Mouse (Mus musculus): Measurements from ENCODE around the gene Bin2.

Bin2 gene

GRCm38 (mm10) chr15:100669337-100669736 lies at the start of gene Bin2:
TSS of gene Bin2 (minus strand) at chr15:100669553.
- DNase-seq (ENCODE audit: low read depth): peak; percentile 67

DNA sequence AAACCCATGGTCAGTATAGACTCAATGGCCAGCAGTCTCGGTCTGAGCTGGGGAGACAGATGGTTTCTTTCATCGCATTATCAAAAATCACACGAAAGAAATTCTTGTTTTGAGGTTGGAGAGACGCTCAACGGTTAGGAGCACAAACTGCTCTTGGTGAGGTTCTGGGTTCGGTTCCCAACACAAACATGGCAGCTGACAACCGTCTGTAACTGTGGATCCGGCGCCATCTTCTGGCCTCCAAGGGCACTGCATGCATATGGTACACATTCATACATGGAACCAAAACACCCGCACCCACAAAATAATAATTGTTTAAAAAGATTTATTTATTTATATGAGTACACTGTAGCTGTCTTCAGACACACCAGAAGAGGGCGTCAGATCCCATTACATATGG lies 49.2 kb upstream of the Bin2 start:
- no peak for DNase-seq (ENCODE audit: low read depth)

GRCm38 (mm10) chr15:100717933-100718332 lies 48.6 kb upstream of the Bin2 start:
- no peak for DNase-seq (ENCODE audit: low read depth)

DNA sequence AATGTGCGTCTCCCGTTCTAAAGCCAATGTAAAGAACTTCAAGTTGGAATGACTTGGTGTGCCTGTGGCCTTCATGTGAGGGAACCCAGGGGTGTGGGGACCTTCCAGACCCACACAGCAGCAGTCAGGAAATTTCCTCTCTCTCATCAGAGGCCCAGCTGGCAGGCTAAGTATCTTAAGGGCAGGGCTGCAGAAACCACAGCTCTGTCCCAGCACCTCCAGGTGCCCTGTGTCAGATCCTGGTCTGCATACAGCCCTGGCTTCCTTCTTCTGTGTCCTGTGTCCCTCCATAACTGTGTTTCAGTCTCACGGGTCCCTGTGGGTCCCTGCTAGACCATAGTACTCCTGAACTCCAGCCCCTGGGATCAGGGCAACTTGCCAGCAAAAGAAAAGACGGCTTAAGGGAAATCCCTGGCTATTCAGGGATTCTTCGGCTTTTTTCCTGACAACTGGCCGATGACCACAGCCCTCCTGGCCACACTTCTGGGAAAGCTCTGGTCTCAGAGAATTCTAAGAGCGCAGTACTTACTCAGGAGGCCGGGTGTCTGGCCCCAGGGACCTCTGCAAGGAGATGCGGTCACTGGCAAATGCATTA lies 46.1 kb upstream of the Bin2 start:
- DNase-seq (ENCODE audit: low read depth): no peak

- no peak for DNase-seq (ENCODE audit: low read depth)
These were observed 45.1 kb upstream of the Bin2 start for GRCm38 (mm10) chr15:100714470-100714869.

DNA sequence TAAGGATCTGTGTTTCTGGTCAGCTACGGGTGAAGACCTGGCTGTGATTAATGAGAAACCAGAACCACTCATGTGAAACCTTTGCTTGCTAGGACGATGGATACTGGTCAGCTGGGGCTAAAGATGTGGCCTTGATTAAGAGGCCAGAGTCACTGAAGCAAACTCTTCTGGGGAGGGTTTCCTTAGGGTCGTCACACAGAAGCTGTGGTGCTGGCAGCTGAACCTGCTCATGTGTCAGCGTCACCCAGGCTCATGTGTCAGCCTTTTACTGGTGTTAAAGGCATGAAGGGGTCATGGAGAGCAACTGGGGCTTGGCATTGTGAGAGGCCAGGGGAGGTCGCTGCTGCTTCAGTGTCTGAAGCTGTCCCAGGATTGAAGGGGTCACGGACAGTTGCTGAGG lies 41.5 kb upstream of the Bin2 start:
- DNase-seq (ENCODE audit: low read depth): no peak

- DNase-seq (ENCODE audit: low read depth): no peak
These were observed 39.2 kb upstream of the Bin2 start for GRCm38 (mm10) chr15:100708433-100709078.

- peak; percentile 64 for DNase-seq (ENCODE audit: low read depth)
These were observed 36.9 kb upstream of the Bin2 start for GRCm38 (mm10) chr15:100706226-100706625.

GRCm38 (mm10) chr15:100705376-100705775 lies 36.0 kb upstream of the Bin2 start:
- no peak for DNase-seq (ENCODE audit: low read depth)

DNA sequence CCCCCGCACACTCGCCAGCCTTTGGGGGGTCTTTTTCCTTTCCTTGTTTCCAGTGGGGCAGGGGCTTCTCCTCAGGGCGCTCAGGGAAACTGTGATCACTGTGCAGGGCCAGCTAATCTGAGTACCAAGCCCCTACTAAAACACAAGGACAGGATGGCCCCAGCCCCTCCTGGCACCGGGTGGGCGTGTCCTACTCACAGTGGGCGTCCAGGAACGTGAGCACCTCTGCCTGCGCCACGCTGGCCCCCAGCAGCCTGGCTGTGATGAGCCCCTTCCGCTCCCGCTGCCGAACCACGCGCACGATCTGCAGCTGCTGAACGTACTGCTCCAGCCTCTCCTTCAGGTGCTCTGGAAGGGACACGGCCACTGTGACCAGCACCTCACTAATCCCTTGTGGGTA lies 34.6 kb upstream of the Bin2 start:
- no peak for DNase-seq (ENCODE audit: low read depth)

GRCm38 (mm10) chr15:100701856-100702255 lies 32.5 kb upstream of the Bin2 start:
- no peak for DNase-seq (ENCODE audit: low read depth)

- DNase-seq (ENCODE audit: low read depth): no peak
These were observed 31.8 kb upstream of the Bin2 start for GRCm38 (mm10) chr15:100701108-100701507.

- no peak for DNase-seq (ENCODE audit: low read depth)
These were observed 31.1 kb upstream of the Bin2 start for GRCm38 (mm10) chr15:100700424-100700823.

DNA sequence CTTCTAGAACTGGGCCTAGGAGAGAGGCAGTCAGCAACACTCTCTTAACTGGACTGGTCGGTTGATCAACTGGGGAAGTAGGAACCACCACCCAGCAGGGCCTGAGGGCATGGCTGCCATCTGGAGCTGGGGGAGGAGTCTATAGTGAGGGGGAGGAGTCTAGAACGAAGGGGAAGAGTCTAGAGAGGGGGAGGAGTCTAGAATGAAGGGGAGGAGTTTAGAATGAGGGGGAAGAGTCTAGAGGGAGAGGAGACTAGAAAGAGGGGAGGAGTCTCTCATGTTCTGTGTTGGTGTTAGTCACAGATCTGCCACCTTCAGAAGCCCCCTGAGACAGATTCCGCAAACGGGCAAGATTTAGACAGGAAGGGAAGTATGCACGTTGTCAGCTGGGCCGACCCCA lies 30.0 kb upstream of the Bin2 start:
- peak; percentile 53 for DNase-seq (ENCODE audit: low read depth)

DNA sequence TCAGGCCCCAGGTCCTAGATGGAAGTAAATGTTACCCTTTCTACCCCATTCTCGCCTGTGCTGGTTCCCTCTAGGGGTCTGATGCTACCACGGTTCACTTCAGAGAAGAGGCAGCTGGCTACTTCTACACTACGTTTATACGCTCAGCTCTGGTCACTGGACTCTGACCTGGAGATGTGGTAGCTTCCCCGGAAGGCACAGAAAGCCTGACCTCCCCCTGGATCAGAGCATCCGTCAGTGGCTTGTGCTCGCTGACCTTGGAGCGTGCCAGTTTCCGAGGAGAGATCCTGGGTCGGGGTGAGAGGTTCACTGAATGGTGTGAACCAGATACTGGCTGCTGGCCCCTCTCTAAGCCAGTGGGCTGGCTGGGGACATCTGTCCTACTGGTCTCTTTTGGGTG lies 28.7 kb upstream of the Bin2 start:
- DNase-seq (ENCODE audit: low read depth): no peak

DNA sequence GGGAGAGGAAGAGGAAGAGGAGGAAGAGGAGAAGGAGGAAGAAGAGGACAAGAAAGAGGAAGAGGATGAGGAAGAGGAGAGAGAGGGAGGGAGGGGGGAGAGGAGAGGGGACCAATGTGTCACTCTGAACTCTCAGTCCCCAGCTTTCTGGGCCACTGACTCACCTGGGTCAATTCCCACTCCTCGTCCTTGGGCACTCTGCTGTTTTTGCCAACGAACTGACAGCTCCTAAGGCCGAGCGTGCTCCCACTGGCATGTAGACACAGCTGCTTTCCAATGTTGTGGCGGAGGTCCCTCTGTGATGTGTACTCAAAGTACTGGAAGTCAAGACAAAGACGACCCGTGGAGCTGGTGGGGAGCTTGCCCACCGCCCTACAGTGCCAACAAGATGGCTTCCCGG lies 25.1 kb upstream of the Bin2 start:
- no peak for DNase-seq (ENCODE audit: low read depth)

- no peak for DNase-seq (ENCODE audit: low read depth)
These were observed 22.6 kb upstream of the Bin2 start for GRCm38 (mm10) chr15:100691990-100692389.

- DNase-seq (ENCODE audit: low read depth): no peak
These were observed 18.1 kb upstream of the Bin2 start, which contains the start of gene Cela1 for GRCm38 (mm10) chr15:100687430-100687971. TSS of gene Cela1 (minus strand) at chr15:100687921.

DNA sequence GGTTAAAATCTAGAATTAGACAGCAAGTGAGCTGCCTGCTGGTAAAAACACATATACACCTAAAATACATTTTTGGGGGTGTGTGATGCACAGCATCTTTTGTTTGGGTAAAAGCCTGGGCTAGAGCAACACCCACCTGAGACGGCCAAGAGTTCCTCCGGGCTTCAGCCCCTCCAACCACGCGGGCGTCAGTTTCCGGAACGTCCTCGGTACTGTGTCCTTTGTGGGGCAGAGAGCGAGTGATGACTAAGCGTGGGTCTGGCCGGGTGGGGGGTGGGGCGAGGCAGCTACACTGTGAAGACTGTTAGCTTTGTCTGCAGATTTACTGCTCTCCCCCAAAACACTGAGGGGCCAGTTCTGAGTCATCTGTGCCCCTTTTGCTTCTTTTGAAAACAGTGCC lies 17.6 kb upstream of the Bin2 start:
- DNase-seq (ENCODE audit: low read depth): peak; percentile 74

GRCm38 (mm10) chr15:100686434-100686833 lies 17.1 kb upstream of the Bin2 start:
- no peak for DNase-seq (ENCODE audit: low read depth)

DNA sequence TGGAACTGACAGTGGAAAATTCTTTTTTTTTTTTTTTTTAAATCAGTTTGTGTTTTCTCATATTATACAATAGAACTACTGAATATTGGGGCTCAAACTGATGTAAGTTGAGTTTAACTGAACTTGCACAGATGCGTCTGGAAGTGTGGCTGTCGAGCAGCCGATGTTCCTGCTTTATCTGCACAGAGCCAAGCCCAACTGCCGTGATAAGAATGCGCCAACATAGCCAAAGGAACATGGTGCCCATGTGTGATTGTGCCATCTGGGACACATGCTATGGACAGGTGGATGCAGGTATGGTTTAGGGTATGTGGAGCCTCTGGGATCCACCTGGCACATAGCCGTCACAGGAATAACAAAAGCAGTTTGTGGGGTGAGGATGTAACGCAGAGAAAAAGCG lies 16.5 kb upstream of the Bin2 start:
- DNase-seq (ENCODE audit: low read depth): no peak

DNA sequence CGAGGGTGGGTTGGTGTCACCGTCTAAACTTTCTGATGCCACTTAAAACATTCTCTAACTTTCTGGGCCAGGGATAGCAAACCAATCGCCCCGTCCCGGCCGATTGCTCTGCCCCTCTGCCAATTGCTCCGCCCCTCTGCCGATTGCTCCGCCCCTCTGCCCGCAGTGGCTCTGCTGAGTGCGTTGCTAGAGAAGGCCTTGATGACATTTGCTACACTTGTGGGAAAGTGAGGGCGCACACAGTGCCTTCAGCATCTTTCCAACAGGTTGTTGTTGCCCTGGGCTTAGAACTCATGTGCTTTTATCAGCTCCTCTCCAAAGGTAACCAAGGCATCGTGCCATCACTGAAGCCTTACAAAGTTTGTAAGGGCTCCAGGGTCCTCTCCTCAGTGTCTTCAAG lies 15.9 kb upstream of the Bin2 start:
- DNase-seq (ENCODE audit: low read depth): no peak

- no peak for DNase-seq (ENCODE audit: low read depth)
These were observed 15.1 kb upstream of the Bin2 start for GRCm38 (mm10) chr15:100684450-100684849.

DNA sequence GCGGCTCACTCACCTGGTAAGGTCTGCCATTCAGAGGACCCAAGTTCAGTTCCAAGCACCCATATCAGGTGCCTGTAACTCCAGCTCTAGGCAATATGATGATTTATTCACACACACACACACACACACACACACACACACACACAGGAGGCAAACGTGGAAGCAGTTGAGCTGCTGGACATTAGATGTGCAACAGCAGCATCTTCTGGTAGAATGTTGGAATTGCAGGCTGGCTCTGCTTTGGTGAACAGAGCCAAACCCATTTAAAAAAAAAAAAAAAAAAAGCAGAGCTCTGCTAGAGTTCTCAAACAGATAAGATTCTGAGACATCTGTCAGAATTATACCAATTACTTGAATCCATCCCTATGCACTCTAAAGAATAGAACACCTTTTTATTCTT lies 13.7 kb upstream of the Bin2 start:
- peak; percentile 88 for DNase-seq (ENCODE audit: low read depth)
